In the genomic region with DNA sequence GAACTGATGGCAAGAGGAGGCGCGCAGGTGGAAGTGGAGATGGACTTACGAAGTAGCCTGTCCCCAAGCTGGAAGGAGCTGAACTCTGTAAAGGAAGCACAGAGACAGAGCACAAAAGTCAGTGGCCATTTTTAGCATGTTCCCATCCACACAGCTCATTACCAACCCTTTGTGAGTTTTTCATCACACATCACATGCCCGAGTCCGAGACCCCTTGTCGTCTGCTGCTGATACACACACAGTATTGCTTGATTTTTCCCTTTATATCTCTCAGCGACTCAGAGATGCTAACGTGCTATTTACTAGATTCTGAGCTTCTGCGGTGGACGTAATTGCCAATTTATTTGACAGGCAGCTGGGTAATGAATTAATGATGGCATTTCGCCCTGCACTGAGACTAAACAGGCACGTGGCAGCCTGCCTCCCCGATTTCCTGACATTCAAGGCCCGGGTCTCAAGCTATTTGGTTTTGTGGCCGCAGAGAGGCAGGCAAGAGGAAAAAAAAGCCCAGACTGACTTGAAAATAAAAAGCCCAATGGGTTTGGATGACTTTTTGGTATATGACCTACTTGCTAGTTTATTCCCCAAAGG, we compare ENCODE assay signal across 14 mouse cellular contexts.
DNase-seq lines count a peak whose midpoint lies in the region; ATAC-seq lines count a peak whose summit lies in the region.
"Had no signal": no experiment of that assay in that cellular context is flagged by ENCODE, and none has a peak within 500 bp of the region (broad histone marks: within the 10 kb centered on the region; RNA-seq: fewer than 3 reads in every experiment).

No protein-coding gene starts in this region.

- peak overlapping the region; percentile 71 for H3K27ac ChIP-seq in forebrain, embryonic 15.5 days (replicated peaks)
- H3K27ac ChIP-seq in midbrain, embryonic 15.5 days: peak overlapping the region; percentile 60
- H3K27ac ChIP-seq: heart, embryonic 13.5 days; limb, embryonic 13.5 days; macrophage had no signal

- H3K4me2 ChIP-seq in forebrain, embryonic 15.5 days (replicated peaks): no peak overlapping the region
- H3K4me2 ChIP-seq in midbrain, embryonic 15.5 days: peak overlapping the region; percentile 2; the same call in 1 of the 2 replicates
- H3K4me2 ChIP-seq: heart, embryonic 13.5 days; limb, embryonic 13.5 days had no signal

- H3K27me3 ChIP-seq in forebrain, embryonic 15.5 days: no peaks in the 10 kb centered on the region
- H3K27me3 ChIP-seq in midbrain, embryonic 15.5 days (replicated peaks): no peaks in the 10 kb centered on the region
- H3K27me3 ChIP-seq: heart, embryonic 13.5 days; limb, embryonic 13.5 days had no signal

- H3K9ac ChIP-seq in forebrain, embryonic 15.5 days (replicated peaks): no peak overlapping the region
- H3K9ac ChIP-seq in midbrain, embryonic 15.5 days: no peak overlapping the region
- H3K9ac ChIP-seq: heart, embryonic 13.5 days; limb, embryonic 13.5 days had no signal

- intact Hi-C loops in left cerebral cortex, postnatal 4 days (cut with DNase I): no loop called here

- 24% methylated on average over 15 of the region's 15 CpGs for WGBS in forebrain, embryonic 15.5 days
- WGBS in midbrain, embryonic 15.5 days: 31% methylated on average over 15 of the region's 15 CpGs

- H3K4me3 ChIP-seq in forebrain, embryonic 15.5 days: no peak overlapping the region
- no peak overlapping the region for H3K4me3 ChIP-seq in midbrain, embryonic 15.5 days
- H3K4me3 ChIP-seq: heart, embryonic 13.5 days; limb, embryonic 13.5 days had no signal

- no peak for ATAC-seq in forebrain, embryonic 15.5 days (replicated peaks)
- ATAC-seq in midbrain, embryonic 15.5 days (replicated peaks): peak; percentile 65

- H3K36me3 ChIP-seq in forebrain, embryonic 15.5 days: no peaks in the 10 kb centered on the region
- no peaks in the 10 kb centered on the region for H3K36me3 ChIP-seq in midbrain, embryonic 15.5 days (replicated peaks)
- H3K36me3 ChIP-seq: G1E; heart, embryonic 13.5 days had no signal

- peak; percentile 4 for DNase-seq in adrenal gland, postnatal 14 days
- no peak for DNase-seq in adrenal gland, adult 2 months
- DNase-seq in left cerebral cortex, postnatal 4 days: peak; percentile 12
- DNase-seq in left cerebral cortex, adult 8-10 months (ENCODE audit: low spot score in 2 of 2): no peak
- no peak for DNase-seq in urinary bladder, postnatal 10 days (ENCODE audit: low spot score)
- no peak for DNase-seq in ovary, postnatal 14 days (ENCODE audit: low spot score)
- DNase-seq: kidney, postnatal 4 days; right cerebral cortex, postnatal 14 days had no signal

- H3K9me3 ChIP-seq in forebrain, embryonic 15.5 days: no peaks in the 10 kb centered on the region
- no peaks in the 10 kb centered on the region for H3K9me3 ChIP-seq in midbrain, embryonic 15.5 days
- H3K9me3 ChIP-seq: heart, embryonic 13.5 days; limb, embryonic 13.5 days had no signal

- H3K4me1 ChIP-seq in forebrain, embryonic 15.5 days: peaks cover 54% of the 10 kb centered on the region
- peaks cover 32% of the 10 kb centered on the region for H3K4me1 ChIP-seq in midbrain, embryonic 15.5 days

Comparison
In these comparisons a context has a peak if more than half of its experiments do, and no peak if none do; other contexts are left out.
1. DNase-seq: peak in adrenal gland, postnatal 14 days (single experiment) and left cerebral cortex, postnatal 4 days (single experiment); none in adrenal gland, adult 2 months (single experiment), left cerebral cortex, adult 8-10 months (0 of 2), urinary bladder, postnatal 10 days (single experiment) and ovary, postnatal 14 days (single experiment).